Mouse (Mus musculus): ENCODE data around the gene Scn7a. TPM values are rescaled to one million over a fixed set of nuclear protein-coding genes. Genes with fewer than 3 reads are reported as not detected.

Scn7a gene
- polyA plus RNA-seq, 1 experiment from 2014 or later = 0.64 TPM

DNA sequence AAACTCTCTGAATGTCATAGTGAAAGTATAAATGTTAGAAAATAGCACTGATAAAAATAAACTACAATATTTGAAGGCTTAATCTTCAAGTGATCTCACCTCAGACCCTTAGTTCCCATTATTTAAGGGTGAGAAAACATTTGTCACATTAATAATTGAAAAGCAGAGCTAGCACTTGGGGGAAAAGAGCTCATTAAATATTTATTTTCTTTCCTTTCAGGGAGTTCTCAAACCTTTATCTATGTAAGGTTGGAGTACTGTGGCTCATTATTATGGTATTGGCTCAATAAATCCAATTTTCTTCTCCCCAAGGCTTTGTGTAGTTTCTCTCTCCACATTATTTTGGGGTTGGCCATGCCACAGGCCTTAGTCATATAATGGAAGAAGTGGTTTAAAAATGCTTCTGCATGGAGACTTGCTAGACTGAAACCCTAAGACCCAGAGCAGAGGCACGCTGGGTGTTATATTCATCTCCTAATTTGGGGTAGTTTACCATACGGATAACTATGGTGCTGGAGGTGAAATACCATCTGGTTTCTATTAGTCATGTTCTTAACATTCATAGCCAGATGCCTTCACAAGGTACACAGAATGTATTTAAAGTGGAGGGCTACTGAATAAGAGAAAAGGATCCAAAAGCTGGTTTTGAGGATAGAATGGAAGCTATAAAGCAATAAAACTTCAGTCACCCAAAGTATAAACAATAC, 57.7 kb downstream of the Scn7a start:
- Histone ChIP-seq H3K4me2 (no peak overlapping the region), H3K4me3 (no peak overlapping the region), H3K27ac (replicated peaks) (no peak overlapping the region), H3K9me3 (no peaks in the 10 kb centered on the region), H3K9ac (no peak overlapping the region), H3K36me3 (no peaks in the 10 kb centered on the region), H3K27me3 (replicated peaks) (no peaks in the 10 kb centered on the region), H3K4me1 (no peaks in the 10 kb centered on the region)
- no peak for ATAC-seq (ENCODE audit: extremely low read depth, insufficient number of reproducible peaks, low FRiP score, low TSS enrichment)
- WGBS = 68% methylated on average over 2 of the region's 2 CpGs

DNA sequence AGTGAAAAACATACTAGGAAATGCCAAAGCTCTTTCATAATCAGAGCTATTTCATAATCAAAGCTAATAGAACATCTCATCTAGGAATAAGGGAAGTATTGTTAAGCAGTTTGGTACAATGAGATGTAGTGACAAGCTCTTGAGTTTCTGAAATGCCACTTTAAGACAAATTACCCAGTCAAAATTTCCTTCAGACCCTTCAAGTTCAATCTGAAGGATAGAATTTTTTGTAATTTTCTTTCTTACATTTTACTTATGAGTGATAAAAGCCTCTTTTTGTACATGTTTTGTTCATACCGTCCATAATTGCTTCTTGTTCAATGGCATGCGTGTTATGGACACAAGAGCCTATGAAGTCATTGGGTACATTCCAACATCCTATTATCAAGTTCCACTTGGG, 72.6 kb downstream of the Scn7a start:
- WGBS = 63% methylated on average over 2 of the region's 2 CpGs

DNA sequence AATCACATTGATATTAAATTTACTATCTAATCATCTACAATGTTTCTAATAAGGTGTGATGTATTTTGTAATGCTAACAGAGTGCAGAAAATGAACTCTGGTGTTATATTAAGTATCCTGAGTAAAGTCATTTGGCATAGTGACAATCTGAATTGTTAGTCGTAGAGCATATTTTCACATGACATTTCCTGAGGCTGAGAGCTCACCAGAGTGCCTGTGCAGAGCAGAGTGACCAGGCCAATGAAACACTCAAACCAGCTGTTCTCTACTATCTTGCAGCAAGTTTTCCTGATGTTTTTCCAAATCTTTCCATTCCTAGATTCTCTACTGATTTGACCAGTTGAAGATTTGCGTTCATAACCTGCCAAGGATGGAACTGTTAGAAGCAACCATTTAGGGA, 92.4 kb downstream of the Scn7a start:
- WGBS = 61% methylated on average over 2 of the region's 2 CpGs
- Histone ChIP-seq H3K4me1 (no peaks in the 10 kb centered on the region), H3K9me3 (no peaks in the 10 kb centered on the region), H3K27me3 (replicated peaks) (no peaks in the 10 kb centered on the region), H3K36me3 (no peaks in the 10 kb centered on the region), H3K9ac (no peak overlapping the region), H3K4me2 (no peak overlapping the region), H3K4me3 (no peak overlapping the region), H3K27ac (replicated peaks) (no peak overlapping the region)
- no peak for ATAC-seq (ENCODE audit: extremely low read depth, insufficient number of reproducible peaks, low FRiP score, low TSS enrichment)

More for the DNA sequence above, 72.6 kb downstream of the Scn7a start:
- Histone ChIP-seq H3K4me3 (no peak overlapping the region), H3K27me3 (replicated peaks) (no peaks in the 10 kb centered on the region), H3K4me2 (no peak overlapping the region), H3K9ac (no peak overlapping the region), H3K36me3 (no peaks in the 10 kb centered on the region), H3K9me3 (no peaks in the 10 kb centered on the region), H3K27ac (replicated peaks) (no peak overlapping the region), H3K4me1 (no peaks in the 10 kb centered on the region)
- no peak for ATAC-seq (ENCODE audit: extremely low read depth, insufficient number of reproducible peaks, low FRiP score, low TSS enrichment)

DNA sequence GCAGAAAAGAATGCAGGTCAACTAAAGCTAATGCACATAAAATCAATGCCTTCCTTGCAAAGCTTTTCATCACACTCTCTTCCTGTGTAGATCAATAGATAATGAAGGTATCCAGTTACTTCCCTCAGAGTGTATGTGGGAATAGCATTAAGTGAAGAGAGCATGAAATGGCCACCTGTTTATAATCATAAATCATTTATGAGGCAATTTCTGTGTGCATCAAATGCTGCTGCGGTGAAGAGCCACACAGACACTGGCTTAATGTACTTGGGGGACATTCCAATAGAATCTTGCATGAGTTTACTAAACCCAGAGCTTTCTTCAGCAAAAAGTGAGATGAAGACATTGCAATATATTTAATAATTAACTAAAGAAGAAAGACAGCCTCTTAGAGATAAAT, 122.7 kb downstream of the Scn7a start:
- no peak overlapping the region for H3K4me2 ChIP-seq
- no peak for ATAC-seq (ENCODE audit: extremely low read depth, insufficient number of reproducible peaks, low FRiP score, low TSS enrichment)
- 79% methylated on average over 1 of the region's 1 CpGs for WGBS
- H3K27ac ChIP-seq (replicated peaks) = no peak overlapping the region
- H3K27me3 ChIP-seq (replicated peaks) = no peaks in the 10 kb centered on the region
- no peak overlapping the region for H3K9ac ChIP-seq
- H3K9me3 ChIP-seq = no peaks in the 10 kb centered on the region
- H3K36me3 ChIP-seq = no peaks in the 10 kb centered on the region
- no peaks in the 10 kb centered on the region for H3K4me1 ChIP-seq
- H3K4me3 ChIP-seq = no peak overlapping the region

DNA sequence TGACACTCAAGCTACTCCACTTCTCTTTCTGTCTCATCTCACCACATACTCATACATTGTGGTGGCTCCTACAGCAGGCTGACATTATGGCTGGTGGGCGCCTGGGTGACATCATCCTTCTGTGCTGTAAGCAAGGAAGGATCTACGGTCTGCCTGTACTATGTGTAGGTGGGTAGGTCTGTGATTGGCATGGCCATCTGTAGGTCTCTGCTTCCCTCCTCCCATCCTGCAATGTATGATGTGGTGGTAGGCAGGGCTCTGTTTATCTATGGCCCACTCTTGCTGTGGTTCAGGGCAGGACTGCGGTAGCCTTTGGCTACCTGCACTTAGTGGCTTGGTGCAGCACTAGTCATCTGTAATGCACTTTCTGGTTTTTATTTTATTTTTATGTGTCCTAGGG, 128.3 kb downstream of the Scn7a start:
- Histone ChIP-seq H3K27me3 (replicated peaks) (no peaks in the 10 kb centered on the region), H3K9me3 (no peaks in the 10 kb centered on the region), H3K4me3 (no peak overlapping the region), H3K4me1 (no peaks in the 10 kb centered on the region), H3K4me2 (no peak overlapping the region), H3K36me3 (no peaks in the 10 kb centered on the region), H3K27ac (replicated peaks) (no peak overlapping the region), H3K9ac (no peak overlapping the region)
- ATAC-seq (ENCODE audit: extremely low read depth, insufficient number of reproducible peaks, low FRiP score, low TSS enrichment) = no peak
- WGBS = 76% methylated on average over 3 of the region's 3 CpGs

DNA sequence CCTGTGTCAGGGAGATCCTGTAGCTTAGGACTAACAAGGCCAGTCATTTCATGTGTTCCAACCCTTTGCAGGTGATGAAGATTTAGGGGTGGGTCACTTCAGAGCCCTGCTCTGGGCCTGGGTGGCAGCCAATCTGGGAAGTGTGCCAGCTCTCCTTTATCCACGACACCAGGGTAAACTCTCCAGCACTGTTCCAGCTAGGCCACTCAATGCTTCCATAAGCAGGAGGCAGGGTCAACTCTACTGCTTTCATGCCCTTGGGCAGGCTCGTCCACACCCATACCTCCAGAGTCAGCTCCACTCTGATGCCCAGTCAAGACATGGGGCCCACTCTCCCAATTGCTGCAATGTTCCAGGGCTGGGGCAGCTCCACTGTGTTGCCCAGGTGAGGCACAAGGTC, 129.3 kb downstream of the Scn7a start:
- peak; percentile 42; the same call in 1 of the 2 replicates for ATAC-seq (ENCODE audit: extremely low read depth, insufficient number of reproducible peaks, low FRiP score, low TSS enrichment)
- Histone ChIP-seq H3K4me3 (no peak overlapping the region), H3K4me2 (no peak overlapping the region), H3K9ac (no peak overlapping the region), H3K27ac (replicated peaks) (no peak overlapping the region), H3K4me1 (no peaks in the 10 kb centered on the region), H3K27me3 (replicated peaks) (no peaks in the 10 kb centered on the region), H3K9me3 (no peaks in the 10 kb centered on the region), H3K36me3 (no peaks in the 10 kb centered on the region)
- 50% methylated on average over 2 of the region's 2 CpGs for WGBS

DNA sequence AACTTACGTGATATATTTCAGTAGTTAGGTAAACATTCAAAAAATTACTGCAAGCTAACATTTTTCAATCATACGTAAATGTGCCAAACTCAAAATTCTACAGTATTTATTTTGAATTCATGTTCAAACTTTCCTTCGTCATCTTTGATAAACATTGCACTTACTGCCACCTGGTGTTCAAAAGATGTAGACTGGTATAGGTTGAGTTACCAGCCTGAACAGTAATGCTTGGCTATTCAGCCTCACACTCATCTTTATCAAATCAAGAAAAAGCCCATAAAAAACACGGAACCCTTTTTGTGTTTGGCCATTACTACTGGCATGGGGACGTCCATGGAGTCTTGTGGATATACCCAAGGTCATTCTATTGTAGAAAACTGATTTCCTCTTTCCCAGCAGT, 140.3 kb downstream of the Scn7a start:
- no peak overlapping the region for H3K27ac ChIP-seq (replicated peaks)
- no peaks in the 10 kb centered on the region for H3K36me3 ChIP-seq
- H3K4me3 ChIP-seq = no peak overlapping the region
- no peaks in the 10 kb centered on the region for H3K9me3 ChIP-seq
- H3K4me2 ChIP-seq = no peak overlapping the region
- H3K27me3 ChIP-seq (replicated peaks) = no peaks in the 10 kb centered on the region
- WGBS = 18% methylated on average over 5 of the region's 5 CpGs
- no peaks in the 10 kb centered on the region for H3K4me1 ChIP-seq
- no peak overlapping the region for H3K9ac ChIP-seq
- no peak for ATAC-seq (ENCODE audit: extremely low read depth, insufficient number of reproducible peaks, low FRiP score, low TSS enrichment)

DNA sequence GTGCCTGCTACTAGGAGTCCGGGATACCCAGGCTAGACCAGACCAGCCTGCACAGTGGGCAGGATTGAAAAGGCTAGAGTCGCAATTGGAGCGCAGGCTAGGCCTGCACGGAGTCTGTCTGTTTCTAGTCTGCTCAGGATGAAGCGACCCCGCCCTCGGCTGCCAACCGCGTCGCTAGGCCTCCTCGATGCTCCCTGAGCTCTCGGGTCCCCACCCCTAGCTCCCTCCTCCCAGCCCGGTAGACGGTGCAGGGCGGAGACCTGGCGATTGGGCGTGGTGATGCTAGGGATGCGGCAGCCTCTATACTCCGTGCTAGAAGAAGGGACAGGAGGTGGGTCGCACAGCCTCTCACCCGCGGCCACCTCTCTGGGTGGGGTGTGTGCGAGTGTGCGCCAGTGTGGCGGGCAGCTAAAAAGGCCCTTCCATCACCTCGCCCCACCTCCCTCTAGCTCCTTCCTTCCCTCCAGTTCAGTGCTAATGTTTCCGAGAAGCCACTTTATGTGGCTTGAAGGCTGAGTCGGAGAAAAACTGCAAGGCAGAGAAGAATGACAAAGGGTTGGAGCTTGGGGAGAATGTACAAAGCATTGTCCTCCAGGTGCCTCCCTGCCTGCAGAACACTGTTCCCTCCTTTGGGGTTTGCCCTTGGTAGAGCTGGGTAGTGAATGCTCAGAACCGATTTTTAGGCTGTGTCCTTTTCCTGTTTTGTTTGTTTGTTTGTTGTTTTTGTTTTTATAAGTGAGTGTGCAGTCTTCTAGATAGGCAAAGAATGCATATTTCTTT, 149.9 kb downstream of the Scn7a start, which contains the start of gene Scn9a:
Gene Scn9a (minus strand): TSS at position 383 of the 780 bp plus-strand sequence.
- no peak for ATAC-seq (ENCODE audit: extremely low read depth, insufficient number of reproducible peaks, low FRiP score, low TSS enrichment)
- H3K9ac ChIP-seq = peak within 1 kb of the TSS; percentile 47; the same call in 1 of the 2 replicates

DNA sequence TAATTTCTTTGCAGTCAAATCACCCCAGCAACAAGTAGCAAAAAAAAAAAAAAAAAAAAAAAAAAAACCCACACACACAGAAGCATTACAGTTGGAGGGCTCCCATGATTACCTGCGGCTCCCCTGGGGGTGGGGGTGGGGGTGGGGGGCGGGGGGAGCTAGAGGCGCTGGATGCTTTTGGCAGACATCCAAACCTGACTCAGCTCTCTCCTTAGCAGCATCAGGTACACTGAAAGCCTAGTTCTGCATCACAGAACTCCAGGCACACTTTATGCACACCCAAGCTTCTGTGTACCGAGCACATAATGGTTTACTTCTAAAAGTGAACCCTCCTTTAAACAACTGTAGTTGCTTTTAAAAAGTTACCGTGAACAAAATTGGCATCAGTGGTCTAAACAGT, 152.0 kb downstream of the Scn7a start:
- H3K27me3 ChIP-seq (replicated peaks) = peaks cover 25% of the 10 kb centered on the region
- no peak overlapping the region for H3K4me3 ChIP-seq
- 31% methylated on average over 5 of the region's 5 CpGs for WGBS
- ATAC-seq (ENCODE audit: extremely low read depth, insufficient number of reproducible peaks, low FRiP score, low TSS enrichment) = no peak
- H3K4me1 ChIP-seq = peaks cover 6% of the 10 kb centered on the region
- H3K4me2 ChIP-seq = no peak overlapping the region
- H3K27ac ChIP-seq (replicated peaks) = no peak overlapping the region
- no peaks in the 10 kb centered on the region for H3K9me3 ChIP-seq
- H3K36me3 ChIP-seq = no peaks in the 10 kb centered on the region
- H3K9ac ChIP-seq = no peak overlapping the region

More for the DNA sequence above, 149.9 kb downstream of the Scn7a start, which contains the start of gene Scn9a:
- H3K27ac ChIP-seq (replicated peaks) = no peak within 1 kb of the TSS
- peaks cover 6% of the 10 kb centered on the region for H3K4me1 ChIP-seq
- peaks cover 25% of the 10 kb centered on the region for H3K27me3 ChIP-seq (replicated peaks)
- H3K4me2 ChIP-seq = peak within 1 kb of the TSS; percentile 67
- H3K4me3 ChIP-seq = peak within 1 kb of the TSS; percentile 45
- 5% methylated on average over 29 of the region's 29 CpGs for WGBS
- H3K9me3 ChIP-seq = no peaks in the 10 kb centered on the region
- H3K36me3 ChIP-seq = no peaks in the 10 kb centered on the region
